In genomic region chr6:127593487-127593886, GRCm38 (mm10) we compare ENCODE assay signal across 21 mouse cellular contexts. TPM values are rescaled to one million over a fixed set of nuclear protein-coding genes. Genes with fewer than 3 reads are reported as not detected.
A peak's percentile ranks its signal among the peaks of the same experiment; 100 is the strongest.
DNase-seq lines count a peak whose midpoint lies in the region; ATAC-seq and TF ChIP-seq lines count a peak whose summit lies in the region.
"Had no signal": no experiment of that assay in that cellular context is flagged by ENCODE, and none has a peak within 500 bp of the region (broad histone marks: within the 10 kb centered on the region; RNA-seq: fewer than 3 reads in every experiment).

No protein-coding gene starts in this region.

- H3K36me3 ChIP-seq in hindbrain, embryonic 14.5 days (replicated peaks; ENCODE audit: control insufficient read depth, insufficient read depth) = no peaks in the 10 kb centered on the region
- no peaks in the 10 kb centered on the region for H3K36me3 ChIP-seq in hindbrain, embryonic 11.5 days (ENCODE audit: control insufficient read depth, insufficient read depth, low read length)
- no peaks in the 10 kb centered on the region for H3K36me3 ChIP-seq in lung, postnatal 0 days (ENCODE audit: insufficient read depth, low read length)
- H3K36me3 ChIP-seq: embryonic facial prominence, embryonic 12.5 days; G1E; heart, embryonic 13.5 days; midbrain, embryonic 13.5 days; stomach, embryonic 15.5 days had no signal

- ATAC-seq in hindbrain, embryonic 14.5 days (ENCODE audit: low FRiP score) = no peak
- no peak for ATAC-seq in hindbrain, embryonic 11.5 days (ENCODE audit: low FRiP score)
- peak; percentile 66 for ATAC-seq in lung, postnatal 0 days
- ATAC-seq in hematopoietic stem cell, adult 5-6 weeks (replicated peaks in 1 of 2; ENCODE audit: insufficient read depth in 1 of 2, low FRiP score in 2 of 2, low TSS enrichment in 1 of 2, low read depth in 1 of 2, poor library complexity in 2 of 2, severe bottlenecking in 2 of 2) = peak; percentile 37 to 83; a peak in 2 of 4 replicates
- no peak for ATAC-seq in inflammation-experienced regulatory T-cells, adult 6 months
- ATAC-seq: intestine, postnatal 0 days; liver, postnatal 0 days; midbrain, embryonic 13.5 days had no signal

- no peak for TF ChIP-seq CTCF in lung, postnatal 0 days (IDR thresholded peaks at IDR 0.05)

- WGBS in hindbrain, embryonic 14.5 days = 47% methylated on average over 4 of the region's 4 CpGs
- WGBS in hindbrain, embryonic 11.5 days = 63% methylated on average over 4 of the region's 4 CpGs
- 40% methylated on average over 4 of the region's 4 CpGs for WGBS in lung, postnatal 0 days

- no peak for TF ChIP-seq EP300 in lung, postnatal 0 days (IDR thresholded peaks at IDR 0.05)

- DNase-seq in hindbrain, embryonic 14.5 days (ENCODE audit: low spot score) = peak; percentile 48
- DNase-seq in hindbrain, embryonic 11.5 days (ENCODE audit: low spot score) = no peak
- DNase-seq in lung, postnatal 0 days (ENCODE audit: low spot score) = peak; percentile 33
- DNase-seq in lung, postnatal 25 days (ENCODE audit: low spot score) = no peak
- DNase-seq in thymus, postnatal 10 days (ENCODE audit: low spot score in 2 of 2) = peak; percentile 34 to 40
- no peak for DNase-seq in spleen, adult 18-20 months
- DNase-seq: adrenal gland, adult 2 months; cerebellum, adult 11-12 months; heart, postnatal 4 days; liver; liver, postnatal 0 days; retina, postnatal 1 day had no signal

- no peak overlapping the region for H3K4me3 ChIP-seq in hindbrain, embryonic 14.5 days (replicated peaks; ENCODE audit: low read length)
- no peak overlapping the region for H3K4me3 ChIP-seq in hindbrain, embryonic 11.5 days (ENCODE audit: low read depth, low read length)
- no peak overlapping the region for H3K4me3 ChIP-seq in lung, postnatal 0 days (ENCODE audit: low read depth, low read length)
- H3K4me3 ChIP-seq: embryonic facial prominence, embryonic 12.5 days; heart, embryonic 13.5 days; midbrain, embryonic 13.5 days; stomach, embryonic 15.5 days had no signal

- H3K27me3 ChIP-seq in hindbrain, embryonic 14.5 days (ENCODE audit: control insufficient read depth, insufficient read depth, low read length) = no peaks in the 10 kb centered on the region
- no peaks in the 10 kb centered on the region for H3K27me3 ChIP-seq in hindbrain, embryonic 11.5 days (ENCODE audit: control insufficient read depth, insufficient read depth, low read length)
- no peaks in the 10 kb centered on the region for H3K27me3 ChIP-seq in lung, postnatal 0 days (replicated peaks; ENCODE audit: insufficient read depth, low read length)
- H3K27me3 ChIP-seq: stomach, embryonic 15.5 days had no signal

- no peak overlapping the region for H3K4me2 ChIP-seq in hindbrain, embryonic 14.5 days (replicated peaks)
- no peak overlapping the region for H3K4me2 ChIP-seq in hindbrain, embryonic 11.5 days (replicated peaks; ENCODE audit: low read depth, low read length)
- H3K4me2 ChIP-seq in lung, postnatal 0 days (replicated peaks; ENCODE audit: low read depth, low read length) = no peak overlapping the region
- H3K4me2 ChIP-seq: embryonic facial prominence, embryonic 12.5 days; heart, embryonic 13.5 days; midbrain, embryonic 13.5 days; stomach, embryonic 15.5 days had no signal

- H3K4me1 ChIP-seq in hindbrain, embryonic 14.5 days (replicated peaks; ENCODE audit: control insufficient read depth, insufficient read depth, low read length) = no peaks in the 10 kb centered on the region
- no peaks in the 10 kb centered on the region for H3K4me1 ChIP-seq in hindbrain, embryonic 11.5 days (replicated peaks; ENCODE audit: control insufficient read depth, insufficient read depth, low read length)
- no peaks in the 10 kb centered on the region for H3K4me1 ChIP-seq in lung, postnatal 0 days (ENCODE audit: insufficient read depth, low read depth, low read length)
- H3K4me1 ChIP-seq: embryonic facial prominence, embryonic 12.5 days; heart, embryonic 13.5 days; stomach, embryonic 15.5 days had no signal

- no peaks in the 10 kb centered on the region for H3K9me3 ChIP-seq in hindbrain, embryonic 14.5 days (ENCODE audit: control insufficient read depth, low read length)
- no peaks in the 10 kb centered on the region for H3K9me3 ChIP-seq in hindbrain, embryonic 11.5 days (ENCODE audit: control insufficient read depth, low read length)
- H3K9me3 ChIP-seq in lung, postnatal 0 days (ENCODE audit: low read length) = no peaks in the 10 kb centered on the region
- H3K9me3 ChIP-seq: embryonic facial prominence, embryonic 12.5 days; heart, embryonic 13.5 days; midbrain, embryonic 13.5 days; stomach, embryonic 15.5 days had no signal

- H3K9ac ChIP-seq in hindbrain, embryonic 14.5 days = no peak overlapping the region
- H3K9ac ChIP-seq in hindbrain, embryonic 11.5 days (ENCODE audit: low read depth, low read length) = no peak overlapping the region
- no peak overlapping the region for H3K9ac ChIP-seq in lung, postnatal 0 days (replicated peaks; ENCODE audit: low read depth)
- H3K9ac ChIP-seq: embryonic facial prominence, embryonic 12.5 days; heart, embryonic 13.5 days; liver, postnatal 0 days; midbrain, embryonic 13.5 days; stomach, embryonic 15.5 days had no signal

- H3K27ac ChIP-seq in hindbrain, embryonic 14.5 days = no peak overlapping the region
- H3K27ac ChIP-seq in hindbrain, embryonic 11.5 days (ENCODE audit: low read depth, low read length) = no peak overlapping the region
- no peak overlapping the region for H3K27ac ChIP-seq in lung, postnatal 0 days (ENCODE audit: low read length)
- H3K27ac ChIP-seq: embryonic facial prominence, embryonic 12.5 days; heart, embryonic 13.5 days; macrophage; midbrain, embryonic 13.5 days; stomach, embryonic 15.5 days had no signal

RNA-seq across cellular contexts. Expression of gene Cracr2a, which starts 32.3 kb away (rescaled TPM):
- polyA plus RNA-seq in hindbrain, embryonic 14.5 days (2014; fragmentation: Nextera tagmentation; extraction: Ambion mirVana) = 0.43 and 0.94 TPM in 2 replicates
- polyA plus RNA-seq in hindbrain, embryonic 11.5 days (2014; fragmentation: Nextera tagmentation; extraction: Ambion mirVana) = 0.83 and 1.2 TPM in 2 replicates
- polyA plus RNA-seq in lung, postnatal 0 days (2015; fragmentation: Nextera tagmentation; extraction: Ambion mirVana) = 5.4 and 6.5 TPM in 2 replicates
- total RNA-seq in hematopoietic stem cell, adult 5-6 weeks (2017) = 10.0 and 19.8 TPM in 2 replicates
- 10 to 100 TPM; 11.7 to 14.8 (median 12.9) TPM for polyA plus RNA-seq in inflammation-experienced regulatory T-cells, adult 6 months (2017; shearing (Covaris generic))
- polyA plus RNA-seq: G1E had no signal

Comparison
In these comparisons a context has a peak if more than half of its experiments do, and no peak if none do; other contexts are left out.
1. DNase-seq: peak in hindbrain, embryonic 14.5 days (single experiment), lung, postnatal 0 days (single experiment) and thymus, postnatal 10 days (2 of 2); none in hindbrain, embryonic 11.5 days (single experiment), lung, postnatal 25 days (single experiment) and spleen, adult 18-20 months (0 of 2).
2. ATAC-seq: peak in lung, postnatal 0 days (single experiment) and hematopoietic stem cell, adult 5-6 weeks (2 of 2); none in hindbrain, embryonic 14.5 days (single experiment), hindbrain, embryonic 11.5 days (single experiment) and inflammation-experienced regulatory T-cells, adult 6 months (single experiment).